ENCODE assay signal across 8 mouse cellular contexts in genomic region chr17:21649936-21650335, GRCm38 (mm10). TPM values are rescaled to one million over a fixed set of nuclear protein-coding genes. Genes with fewer than 3 reads are reported as not detected.
DNase-seq lines count a peak whose midpoint lies in the region; ATAC-seq and TF ChIP-seq lines count a peak whose summit lies in the region.

No protein-coding gene starts in this region.

- no peaks in the 10 kb centered on the region for H3K9me3 ChIP-seq in kidney, embryonic 15.5 days (replicated peaks)
- no peaks in the 10 kb centered on the region for H3K9me3 ChIP-seq in neural tube, embryonic 15.5 days (replicated peaks)

- CTCF ChIA-PET in Patski (lab: Charles Lee): interaction anchor here (0.8 to 1.1 kb wide), 3 partner anchors 34 to 302 kb away, joined by 3 read pairs; no protein-coding TSS in a partner anchor

- H3K36me3 ChIP-seq in kidney, embryonic 15.5 days: no peaks in the 10 kb centered on the region
- peaks cover 4% of the 10 kb centered on the region; the same call in 1 of the 2 replicates for H3K36me3 ChIP-seq in neural tube, embryonic 15.5 days

- ATAC-seq in kidney, embryonic 15.5 days (replicated peaks; ENCODE audit: low FRiP score): peak; percentile 57
- ATAC-seq in Patski: peak; percentile 84
- ATAC-seq in erythroid progenitor cell, adult 5-6 weeks (replicated peaks; ENCODE audit: low FRiP score, poor library complexity, severe bottlenecking): peak; percentile 67
- peak; percentile 71 for ATAC-seq in inflammation-experienced regulatory T-cells, adult 6 months
- peak; percentile 63 for ATAC-seq in neural tube, embryonic 15.5 days (ENCODE audit: low FRiP score)

- TF ChIP-seq CTCF in Patski (IDR thresholded peaks at IDR 0.05): peak; percentile 77

- POLR2A ChIA-PET in Patski (lab: Charles Lee): no interaction called here

- no peak overlapping the region for H3K9ac ChIP-seq in kidney, embryonic 15.5 days
- H3K9ac ChIP-seq in neural tube, embryonic 15.5 days (replicated peaks): peak overlapping the region; percentile 46; the same call in 1 of the 2 replicates

- H3K4me2 ChIP-seq in kidney, embryonic 15.5 days: peak overlapping the region; percentile 56
- peak overlapping the region; percentile 62 for H3K4me2 ChIP-seq in neural tube, embryonic 15.5 days

- WGBS in kidney, embryonic 15.5 days: 18% methylated on average over 2 of the region's 2 CpGs
- 27% methylated on average over 2 of the region's 2 CpGs for WGBS in neural tube, embryonic 15.5 days

- H3K27me3 ChIP-seq in kidney, embryonic 15.5 days: no peaks in the 10 kb centered on the region
- H3K27me3 ChIP-seq in Patski: no peaks in the 10 kb centered on the region
- H3K27me3 ChIP-seq in neural tube, embryonic 15.5 days (replicated peaks): no peaks in the 10 kb centered on the region

- peaks cover 5% of the 10 kb centered on the region; the same call in 1 of the 2 replicates for H3K4me1 ChIP-seq in kidney, embryonic 15.5 days
- H3K4me1 ChIP-seq in neural tube, embryonic 15.5 days: peaks cover 9% of the 10 kb centered on the region

- DNase-seq in kidney, adult 11 months: no peak
- peak; percentile 6 for DNase-seq in Patski (ENCODE audit: low read depth, low spot score)
- DNase-seq in lung, adult 18-20 months: peak; percentile 9 to 24
- no peak for DNase-seq in ovary, postnatal 10 days (ENCODE audit: low spot score)

- peak overlapping the region; percentile 53 for H3K4me3 ChIP-seq in kidney, embryonic 15.5 days (replicated peaks)
- H3K4me3 ChIP-seq in neural tube, embryonic 15.5 days (replicated peaks): peak overlapping the region; percentile 49

- in situ Hi-C loops in Patski (cut with MboI; ENCODE audit: low pct_unique_long_range_greater_than_20kb): no loop called here

- peak overlapping the region; percentile 86 for H3K27ac ChIP-seq in kidney, embryonic 15.5 days
- peak overlapping the region; percentile 79 for H3K27ac ChIP-seq in neural tube, embryonic 15.5 days (replicated peaks)

RNA-seq across cellular contexts. Expression of gene Zfp983, which starts 0.5 kb away (rescaled TPM):
- 2.8 and 3.5 TPM in 2 replicates for polyA plus RNA-seq in kidney, embryonic 15.5 days (2015; fragmentation: Nextera tagmentation; extraction: Ambion mirVana)
- polyA plus RNA-seq in Patski (2021): 11.4 TPM
- total RNA-seq in erythroid progenitor cell, adult 5-6 weeks (2015; ENCODE audit: low replicate concordance): 3.6 and 10.1 TPM in 2 replicates
- 1.3 and 1.4 TPM in 2 replicates for total RNA-seq in erythroid progenitor cell, adult 5-6 weeks (2017; ENCODE audit: low replicate concordance)
- 10 to 100 TPM; 11.0 to 20.7 (median 14.3) TPM for polyA plus RNA-seq in inflammation-experienced regulatory T-cells, adult 6 months (2017; shearing (Covaris generic))
- 11.2 and 11.9 TPM in 2 replicates for polyA plus RNA-seq in neural tube, embryonic 15.5 days (2015; fragmentation: Nextera tagmentation; extraction: Ambion mirVana)

RNA-seq across cellular contexts. Expression of gene Gm10226, which starts 41.7 kb away (rescaled TPM):
- polyA plus RNA-seq in kidney, embryonic 15.5 days (2015; fragmentation: Nextera tagmentation; extraction: Ambion mirVana): 2.7 and 5.4 TPM in 2 replicates
- polyA plus RNA-seq in Patski (2021): 14.7 TPM
- not detected in 2 replicates for total RNA-seq in erythroid progenitor cell, adult 5-6 weeks (2015; ENCODE audit: low replicate concordance)
- total RNA-seq in erythroid progenitor cell, adult 5-6 weeks (2017; ENCODE audit: low replicate concordance): 4.2 TPM in 1 of 2 replicates, not detected in the other
- polyA plus RNA-seq in inflammation-experienced regulatory T-cells, adult 6 months (2017; shearing (Covaris generic)): 10 to 100 TPM; 16.0 to 19.8 (median 16.1) TPM
- polyA plus RNA-seq in neural tube, embryonic 15.5 days (2015; fragmentation: Nextera tagmentation; extraction: Ambion mirVana): 14.5 and 18.9 TPM in 2 replicates

RNA-seq across cellular contexts. Expression of gene Zfp760, which starts 57.6 kb away (rescaled TPM):
- polyA plus RNA-seq in kidney, embryonic 15.5 days (2015; fragmentation: Nextera tagmentation; extraction: Ambion mirVana): 12.8 and 14.8 TPM in 2 replicates
- polyA plus RNA-seq in Patski (2021): 7.7 TPM
- total RNA-seq in erythroid progenitor cell, adult 5-6 weeks (2015; ENCODE audit: low replicate concordance): 7.2 and 15.1 TPM in 2 replicates
- total RNA-seq in erythroid progenitor cell, adult 5-6 weeks (2017; ENCODE audit: low replicate concordance): 1.9 and 4.4 TPM in 2 replicates
- polyA plus RNA-seq in inflammation-experienced regulatory T-cells, adult 6 months (2017; shearing (Covaris generic)): 1 to 10 TPM; 7.5 to 10.0 (median 9.6) TPM
- polyA plus RNA-seq in neural tube, embryonic 15.5 days (2015; fragmentation: Nextera tagmentation; extraction: Ambion mirVana): 8.7 and 9.5 TPM in 2 replicates

Comparison
In these comparisons a context has a peak if more than half of its experiments do, and no peak if none do; other contexts are left out.
1. DNase-seq: peak in Patski (single experiment) and lung, adult 18-20 months (2 of 2); none in kidney, adult 11 months (single experiment) and ovary, postnatal 10 days (single experiment).
2. Peak in every context shown above with its lines, with median percentiles within 50 percentile points of each other: ATAC-seq.